Mouse (Mus musculus) myocyte (in vitro differentiated cells): Measurements from ENCODE around the gene Abhd18. TPM values are rescaled to one million over a fixed set of nuclear protein-coding genes. Genes with fewer than 3 reads are reported as not detected.

Experiments
- H3K27me3 ChIP-seq: one replicate; pipeline ENCODE4 v1.6.1; 2011; ENCODE audit not compliant: control insufficient read depth, insufficient read depth, insufficient read length
- H3K36me3 ChIP-seq: one replicate; pipeline ENCODE4 v1.6.1; 2011; ENCODE audit not compliant: control insufficient read depth, insufficient read depth
- H3K4me2 ChIP-seq: one replicate; pipeline ENCODE4 v1.6.1; 2011; ENCODE audit warnings: low read depth, control low read depth
- H3K4me3 ChIP-seq: one replicate; pipeline ENCODE4 v1.5.1; 2011; ENCODE audit warnings: mild to moderate bottlenecking, control low read depth, moderate library complexity
- H3K79me2 ChIP-seq: one replicate; pipeline ENCODE4 v1.6.1; 2011; ENCODE audit not compliant: control insufficient read depth, insufficient read depth
- H3ac ChIP-seq: one replicate; pipeline ENCODE4 v1.6.1; 2011; ENCODE audit not compliant: control insufficient read depth, insufficient read length
- CEBPB ChIP-seq: IDR thresholded peaks from 2 replicates; pipeline ENCODE4 v1.6.1; 2011; ENCODE audit warnings: mild to moderate bottlenecking, moderate library complexity; ENCODE audit not compliant: poor library complexity, insufficient read depth, severe bottlenecking
- E2F4 ChIP-seq: IDR thresholded peaks from one replicate; pipeline ENCODE4 v1.6.1; 2011; ENCODE audit warnings: mild to moderate bottlenecking, control low read depth, moderate library complexity; ENCODE audit not compliant: insufficient read depth
- MAX ChIP-seq: IDR thresholded peaks from one replicate; pipeline ENCODE4 v1.6.1; 2011; ENCODE audit warnings: low read depth, mild to moderate bottlenecking, control low read depth
- MYOD1 ChIP-seq, 3 experiments: IDR thresholded peaks; one replicate each; pipeline ENCODE4 v1.6.1; 2011; ENCODE audit warnings: control low read depth in 2 of 3, low read depth in 2 of 3, mild to moderate bottlenecking in 2 of 3, moderate library complexity in 1 of 3; ENCODE audit not compliant: insufficient read length in 2 of 3, control insufficient read depth in 1 of 3
- MYOG ChIP-seq, 3 experiments: IDR thresholded peaks; one replicate each; pipeline ENCODE4 v1.6.1; 2011; ENCODE audit warnings: control low read depth in 2 of 3, low read depth in 2 of 3, mild to moderate bottlenecking in 2 of 3; ENCODE audit not compliant: insufficient read length in 2 of 3, control insufficient read depth in 1 of 3, insufficient read depth in 1 of 3
- POLR2A ChIP-seq: IDR thresholded peaks from one replicate; pipeline ENCODE4 v1.6.1; 2011; ENCODE audit warnings: low read depth, mild to moderate bottlenecking, control low read depth, moderate library complexity; ENCODE audit not compliant: insufficient read length
- POLR2AphosphoS2 ChIP-seq: IDR thresholded peaks from one replicate; pipeline ENCODE4 v1.6.1; 2011; ENCODE audit warnings: low read depth, control low read depth; ENCODE audit not compliant: insufficient read length
- REST ChIP-seq: IDR thresholded peaks from one replicate; pipeline ENCODE4 v1.6.1; 2011; ENCODE audit warnings: mild to moderate bottlenecking, control low read depth, moderate library complexity; ENCODE audit not compliant: insufficient read depth, insufficient read length
- SRF ChIP-seq: IDR thresholded peaks from one replicate; pipeline ENCODE4 v1.6.1; 2011; ENCODE audit warnings: low read depth; ENCODE audit not compliant: control insufficient read depth, insufficient read length
- TCF12 ChIP-seq: IDR thresholded peaks from one replicate; pipeline ENCODE4 v1.6.1; 2011; ENCODE audit warnings: mild to moderate bottlenecking, control low read depth; ENCODE audit not compliant: poor library complexity, insufficient read depth, severe bottlenecking
- TCF3 ChIP-seq: IDR thresholded peaks from one replicate; pipeline ENCODE4 v1.6.1; 2011; ENCODE audit warnings: low read depth, control low read depth; ENCODE audit not compliant: insufficient read length
- USF1 ChIP-seq: IDR thresholded peaks from one replicate; pipeline ENCODE4 v1.6.1; 2011; ENCODE audit warnings: low read depth, mild to moderate bottlenecking, control low read depth, moderate library complexity
- polyA plus RNA-seq: library from polyadenylated mRNA; unstranded; fragments of >200 nt; fragmentation: generic; extraction: Trizol; gene quantifications from one replicate; pipeline ENCODE4 v1.2.1, GENCODE M21; 2012; ENCODE audit warnings: missing spikeins

Gene Abhd18
- polyA plus RNA-seq, 1 experiment, result 1.6 TPM

- Histone ChIP-seq H3K36me3 (no peaks in the 10 kb centered on the region), H3K79me2 (peaks cover 6% of the 10 kb centered on the region), H3K27me3 (no peaks in the 10 kb centered on the region), H3K4me3 (no peak overlapping the region), H3K4me2 (no peak overlapping the region), H3ac (no peak overlapping the region)
- no peak for TF ChIP-seq TCF12
- no peak for TF ChIP-seq MYOG (IDR thresholded peaks at IDR 0.05; ENCODE audit: control insufficient read depth in 1 of 3, insufficient read depth in 1 of 3, insufficient read length in 2 of 3, low read depth in 2 of 3)
- no peak for TF ChIP-seq REST
- no peak for TF ChIP-seq E2F4
- no peak for TF ChIP-seq SRF
- TF ChIP-seq USF1, result no peak
- TF ChIP-seq MAX, result no peak
- no peak for TF ChIP-seq CEBPB
- TF ChIP-seq TCF3, result no peak
Measured at GRCm38 (mm10) chr3:40958831-40959230, 112.1 kb downstream of the Abhd18 start.

GRCm38 (mm10) chr3:40980758-40981157, 134.0 kb downstream of the Abhd18 start:
- Histone ChIP-seq H3K79me2 (no peaks in the 10 kb centered on the region), H3ac (no peak overlapping the region), H3K4me3 (no peak overlapping the region), H3K4me2 (no peak overlapping the region), H3K36me3 (no peaks in the 10 kb centered on the region), H3K27me3 (no peaks in the 10 kb centered on the region)
- TF ChIP-seq SRF, result no peak
- no peak for TF ChIP-seq POLR2A
- TF ChIP-seq MAX, result no peak
- no peak for TF ChIP-seq REST
- TF ChIP-seq USF1, result no peak
- TF ChIP-seq POLR2AphosphoS2, result no peak
- TF ChIP-seq TCF3, result no peak
- no peak for TF ChIP-seq TCF12

- no peaks in the 10 kb centered on the region for H3K36me3 ChIP-seq
- no peaks in the 10 kb centered on the region for H3K27me3 ChIP-seq
- H3ac ChIP-seq, result no peak overlapping the region
- no peaks in the 10 kb centered on the region for H3K79me2 ChIP-seq
- no peak overlapping the region for H3K4me2 ChIP-seq
- H3K4me3 ChIP-seq, result no peak overlapping the region
- TF ChIP-seq REST (no peak), TCF12 (no peak), POLR2A (no peak), MYOD1 (IDR thresholded peaks at IDR 0.05; ENCODE audit: control insufficient read depth in 1 of 3, insufficient read length in 2 of 3, low read depth in 2 of 3) (no peak), CEBPB (no peak), MAX (no peak), E2F4 (no peak), POLR2AphosphoS2 (no peak), TCF3 (no peak), SRF (no peak), USF1 (no peak), MYOG (IDR thresholded peaks at IDR 0.05; ENCODE audit: control insufficient read depth in 1 of 3, insufficient read depth in 1 of 3, insufficient read length in 2 of 3, low read depth in 2 of 3) (no peak)
Measured at GRCm38 (mm10) chr3:40987539-40987938, 140.8 kb downstream of the Abhd18 start.

Other genes with a start within 250 kb of the Abhd18 start
- gene Slc25a31, start 138.1 kb upstream of the Abhd18 start, polyA plus RNA-seq, result not detected
- gene Hspa4l, start 102.5 kb upstream of the Abhd18 start, polyA plus RNA-seq, result 15.3 TPM
- gene Plk4, start 47.0 kb upstream of the Abhd18 start, polyA plus RNA-seq, result 5.5 TPM
- gene Mfsd8, start 84 bp upstream of the Abhd18 start, polyA plus RNA-seq, result 2.8 TPM
- not detected for gene 1700034I23Rik, start 55.6 kb downstream of the Abhd18 start, polyA plus RNA-seq
- 10.1 TPM for gene Larp1b, start 102.9 kb downstream of the Abhd18 start, polyA plus RNA-seq
- gene Pgrmc2, start 236.1 kb downstream of the Abhd18 start, polyA plus RNA-seq, result 58.1 TPM